Mouse (Mus musculus): ENCODE measurements at regions not wholly inside any gene's neighbourhood (a gene's known extent, or its start where the extent isn't known, plus 50 kb on each side); places are given as distances from the start of the nearest gene placed in this dataset.

DNA sequence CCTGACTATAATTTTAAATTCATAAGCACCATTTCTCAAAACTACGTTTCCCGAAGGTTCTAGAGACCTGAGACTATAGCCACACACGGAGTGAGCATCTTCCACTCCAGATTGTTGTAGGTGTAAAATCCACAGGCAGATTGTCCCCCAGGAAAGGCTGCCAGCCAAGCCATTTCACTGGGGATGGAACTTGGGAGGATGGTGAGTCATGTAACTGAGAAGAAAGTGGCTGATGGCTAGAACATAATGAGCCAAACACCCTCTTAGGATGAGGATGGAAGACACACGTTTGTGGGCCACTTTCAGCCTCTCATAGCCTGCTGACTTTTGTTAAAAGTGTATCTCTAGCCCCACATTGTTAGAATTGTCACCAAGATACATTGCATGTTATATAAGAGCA lies 564.1 kb downstream of the Btbd3 start:
- no peak for DNase-seq (ENCODE audit: low read depth, low spot score)

DNA sequence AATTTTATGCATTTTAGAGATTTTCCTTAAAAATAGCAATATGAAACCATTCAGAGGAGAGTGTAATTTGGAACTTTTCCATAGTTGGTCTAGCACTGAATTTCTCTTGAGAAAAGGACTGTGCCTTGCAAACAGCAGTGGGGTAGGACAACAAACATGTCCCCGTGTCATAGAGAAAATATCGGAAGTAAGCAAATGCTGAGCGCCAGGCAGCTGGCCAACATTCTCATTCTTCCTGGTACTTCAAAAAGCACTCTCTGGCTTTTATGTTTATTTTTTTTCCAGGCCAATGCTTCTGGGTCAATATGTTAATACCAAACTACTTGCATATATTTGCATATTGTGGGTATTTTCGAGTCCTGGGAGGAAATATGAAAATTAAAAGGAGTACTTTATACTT lies 568.5 kb downstream of the Btbd3 start:
- no peak for DNase-seq (ENCODE audit: low read depth, low spot score)

DNA sequence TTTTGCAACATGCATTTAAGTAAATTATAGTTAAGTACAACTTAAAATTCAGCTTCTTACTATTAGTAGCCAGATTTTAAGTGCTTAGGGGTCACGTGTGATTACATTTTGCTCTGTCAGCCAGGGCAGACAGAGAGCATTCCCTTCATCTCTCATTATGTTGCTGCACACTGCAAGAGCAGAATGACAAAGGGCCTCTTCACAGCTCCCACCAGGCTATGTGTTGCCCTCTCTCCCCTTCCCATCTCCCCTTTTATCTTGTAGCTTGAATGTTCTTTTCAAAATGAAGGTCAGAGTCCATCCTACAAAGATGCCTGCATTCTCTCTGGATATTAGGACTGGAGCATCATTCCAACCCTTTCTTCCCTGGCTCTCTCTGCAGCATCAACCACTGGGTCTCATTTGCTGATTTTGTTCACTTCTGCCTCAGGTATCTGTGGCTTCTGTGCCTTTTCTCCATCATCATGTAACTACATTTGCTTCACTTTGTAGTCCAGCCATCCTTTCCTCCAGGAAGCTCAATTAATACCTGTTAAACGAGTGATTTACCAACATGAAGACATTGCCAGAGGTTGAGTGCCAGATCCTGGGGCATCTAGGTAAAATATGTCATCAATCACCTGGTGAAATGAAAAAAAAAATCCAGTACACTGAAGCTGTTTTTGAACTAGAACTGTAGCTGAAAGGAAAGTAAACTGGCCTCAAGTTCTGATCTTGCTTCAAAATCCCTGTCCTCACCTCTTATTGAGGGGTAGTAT lies 571.6 kb downstream of the Btbd3 start:
- no peak for DNase-seq (ENCODE audit: low read depth, low spot score)

GRCm38 (mm10) chr2:138838846-138839245 lies 582.5 kb downstream of the Btbd3 start:
- no peak for DNase-seq (ENCODE audit: low read depth, low spot score)

GRCm38 (mm10) chr2:138859121-138859520 lies 602.8 kb downstream of the Btbd3 start:
- no peak for DNase-seq (ENCODE audit: low read depth, low spot score)

DNA sequence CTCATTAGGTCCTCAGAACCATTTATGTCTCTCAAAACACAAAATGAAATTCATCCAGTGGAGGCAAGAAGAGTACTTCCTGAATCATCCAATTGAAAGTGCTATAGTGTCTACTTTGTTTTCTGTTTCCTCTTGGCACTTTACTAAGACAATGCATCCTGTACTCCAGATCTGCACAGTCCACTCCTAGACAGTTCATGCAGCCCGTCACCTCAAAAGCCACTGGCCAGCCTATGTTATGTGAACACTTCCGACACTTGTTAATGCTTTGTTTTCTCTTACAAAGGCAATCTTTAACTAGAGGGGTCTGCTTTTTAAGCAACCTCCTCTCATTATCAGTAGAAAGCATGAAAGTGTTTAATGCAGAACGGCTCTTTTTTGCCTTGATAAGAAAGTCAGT lies 597.1 kb upstream of the Sptlc3 start:
- DNase-seq (ENCODE audit: low read depth, low spot score): no peak

DNA sequence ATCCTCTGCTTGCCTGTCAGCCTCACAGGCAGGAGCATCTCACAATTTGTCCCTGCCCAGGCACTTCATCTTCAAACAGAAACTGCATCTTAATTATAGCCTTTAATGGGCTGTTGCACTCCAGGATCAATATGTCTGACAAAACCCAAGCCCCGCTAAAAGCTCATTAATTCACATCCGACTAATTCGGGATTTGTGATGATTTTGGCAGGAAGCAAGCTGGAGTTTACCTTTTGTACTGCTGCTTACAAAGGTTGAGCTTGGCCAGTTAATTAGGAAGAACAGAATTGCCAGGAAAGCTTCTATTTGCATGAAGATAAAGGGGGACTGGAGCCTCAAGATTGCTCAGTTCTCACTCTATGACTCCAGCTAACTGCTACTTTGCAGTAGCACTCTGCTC lies 596.6 kb upstream of the Sptlc3 start:
- DNase-seq (ENCODE audit: low read depth, low spot score): no peak

DNA sequence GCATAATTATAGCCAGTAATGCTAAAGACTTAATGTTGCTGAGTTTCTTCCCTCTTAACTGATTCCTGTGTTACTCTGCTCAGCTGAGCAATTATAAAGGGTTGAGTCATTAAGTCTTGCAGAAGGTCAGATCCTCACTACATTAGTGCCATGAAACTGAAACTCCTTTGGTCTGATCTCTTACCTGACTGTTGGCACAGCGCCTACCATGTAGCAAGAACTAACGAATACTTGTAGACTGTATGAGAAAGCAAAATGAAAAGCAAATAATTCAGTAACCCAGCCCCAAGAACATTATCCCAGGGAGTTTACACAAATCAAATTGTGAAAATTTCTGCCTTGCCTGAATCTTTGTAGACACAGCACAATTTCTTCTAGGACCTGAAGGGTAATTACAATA lies 556.5 kb upstream of the Sptlc3 start:
- DNase-seq (ENCODE audit: low read depth, low spot score): no peak

DNA sequence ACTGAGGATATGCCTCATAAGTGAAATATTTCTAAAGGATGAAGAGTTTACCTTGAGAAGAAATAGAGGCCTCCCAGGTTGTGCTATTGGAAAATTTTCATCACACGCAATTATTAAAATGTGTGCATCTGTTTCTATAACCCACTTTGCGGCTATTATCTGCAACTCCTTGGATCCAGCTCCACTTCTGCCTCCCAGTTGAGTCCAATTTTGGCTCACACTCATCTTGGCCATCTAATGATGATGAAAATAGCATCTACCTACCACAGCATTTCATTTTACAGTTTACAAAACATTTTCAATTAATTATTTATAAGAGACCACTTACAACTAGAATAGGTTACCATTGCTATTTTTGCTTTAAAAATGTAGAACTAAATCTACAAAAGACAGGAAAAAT lies 554.3 kb upstream of the Sptlc3 start:
- no peak for DNase-seq (ENCODE audit: low read depth, low spot score)

GRCm38 (mm10) chr2:138966110-138966790 lies 527.5 kb upstream of the Sptlc3 start:
- no peak for DNase-seq (ENCODE audit: low read depth, low spot score)

GRCm38 (mm10) chr2:138974548-138974947 lies 519.2 kb upstream of the Sptlc3 start:
- DNase-seq (ENCODE audit: low read depth, low spot score): no peak

- DNase-seq (ENCODE audit: low read depth, low spot score): no peak
Measured at GRCm38 (mm10) chr2:138990031-138990430, 503.7 kb upstream of the Sptlc3 start.

- no peak for DNase-seq (ENCODE audit: low read depth, low spot score)
Measured at GRCm38 (mm10) chr2:139032105-139032812, 461.5 kb upstream of the Sptlc3 start.

DNA sequence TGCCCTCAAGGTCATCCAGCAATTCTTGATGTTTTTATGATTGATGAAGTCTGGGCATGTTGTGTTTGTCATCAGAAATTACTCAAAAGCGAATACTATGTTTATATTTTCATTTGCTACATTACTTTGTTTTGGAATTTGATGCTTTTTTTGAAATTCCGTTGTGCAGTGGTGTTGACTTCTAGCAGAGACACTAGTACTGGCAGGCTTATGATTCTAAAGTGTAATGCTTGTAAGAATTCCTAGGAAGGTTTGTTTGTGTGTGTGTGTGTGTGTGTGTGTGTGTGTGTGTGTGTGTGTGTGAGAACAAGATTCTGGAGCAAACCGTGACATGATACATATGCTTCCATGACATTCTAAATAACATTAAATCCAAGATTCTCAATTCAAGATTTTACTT lies 458.9 kb upstream of the Sptlc3 start:
- no peak for DNase-seq (ENCODE audit: low read depth, low spot score)

DNA sequence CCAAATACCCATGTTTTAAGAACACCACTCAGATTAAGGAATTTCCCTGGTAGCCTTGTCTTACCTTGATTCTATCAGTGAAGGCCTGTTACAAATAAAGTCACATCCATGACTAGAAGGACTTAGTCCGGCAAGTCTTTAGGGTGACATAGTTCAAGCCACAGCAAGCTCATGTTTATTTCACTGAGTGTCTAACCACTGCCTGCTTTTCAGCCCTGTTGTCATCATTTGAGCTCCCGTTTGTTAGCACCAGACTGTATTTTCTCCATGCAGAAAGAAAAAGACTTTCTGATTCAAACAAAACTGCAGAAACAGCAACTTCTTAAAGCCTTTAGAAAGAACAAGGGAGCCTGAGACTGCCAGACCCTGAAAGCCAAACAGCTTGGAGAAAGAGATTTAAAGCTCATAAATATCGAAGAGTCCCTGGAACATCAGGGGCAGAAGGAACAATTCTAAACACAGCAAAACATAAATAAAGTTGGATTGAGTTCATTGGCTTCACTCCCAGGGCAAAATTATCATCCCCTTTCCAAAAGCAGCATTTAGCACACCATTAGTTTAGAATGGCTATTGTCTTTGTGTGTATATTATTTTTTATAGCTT lies 451.9 kb upstream of the Sptlc3 start:
- DNase-seq (ENCODE audit: low read depth, low spot score): no peak

- DNase-seq (ENCODE audit: low read depth, low spot score): no peak
Measured at GRCm38 (mm10) chr2:139044684-139045083, 449.0 kb upstream of the Sptlc3 start.

DNA sequence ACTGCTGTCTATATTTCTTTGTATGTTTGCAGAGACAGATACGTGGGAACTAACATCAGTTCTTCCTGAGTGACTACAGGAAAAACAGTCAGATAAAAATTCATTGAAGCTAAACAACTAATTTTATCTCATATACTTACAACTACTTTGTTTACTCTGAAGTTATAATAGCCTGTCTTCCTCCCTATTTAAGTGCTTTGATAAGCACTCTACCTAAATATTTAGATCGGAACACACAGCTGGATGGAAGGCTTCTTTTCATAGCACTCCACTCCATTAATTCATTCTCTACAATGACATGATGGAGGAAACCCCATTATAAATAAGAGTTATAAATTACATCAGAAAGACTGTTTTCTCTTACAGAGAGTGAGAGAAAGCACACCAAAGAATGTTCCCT lies 438.5 kb upstream of the Sptlc3 start:
- no peak for DNase-seq (ENCODE audit: low read depth, low spot score)

GRCm38 (mm10) chr2:139069276-139069961 lies 424.3 kb upstream of the Sptlc3 start:
- no peak for DNase-seq (ENCODE audit: low read depth, low spot score)

GRCm38 (mm10) chr2:139071690-139072089 lies 422.0 kb upstream of the Sptlc3 start:
- no peak for DNase-seq (ENCODE audit: low read depth, low spot score)

DNA sequence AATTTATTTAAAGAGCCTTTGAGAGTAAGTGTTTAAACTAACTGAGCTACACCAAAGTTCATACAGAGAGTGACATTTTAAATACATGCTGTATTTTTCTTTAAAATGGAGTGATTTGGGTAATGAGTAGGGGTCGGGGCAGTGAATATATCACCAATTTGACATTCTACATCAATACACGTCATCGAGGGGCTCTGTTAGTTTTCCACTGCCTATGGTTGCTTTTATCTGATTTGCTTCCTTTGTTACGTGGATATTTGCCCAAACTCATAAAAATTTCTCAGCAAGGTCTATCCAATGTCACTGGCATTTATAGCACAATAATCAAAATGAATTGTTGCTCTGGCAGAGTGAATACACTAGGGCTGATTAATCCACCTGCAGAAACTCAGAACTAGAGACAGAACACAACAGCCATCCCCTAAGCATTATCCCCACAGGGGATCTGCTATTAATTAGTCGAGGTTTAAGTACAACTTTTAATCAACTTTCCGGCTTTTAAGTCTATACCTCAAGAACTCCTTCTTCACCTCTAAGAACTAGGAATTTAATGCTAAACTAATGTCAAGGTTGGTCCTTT lies 400.1 kb upstream of the Sptlc3 start:
- DNase-seq (ENCODE audit: low read depth, low spot score): no peak

- DNase-seq (ENCODE audit: low read depth, low spot score): no peak
Measured at GRCm38 (mm10) chr2:139111669-139112068, 382.0 kb upstream of the Sptlc3 start.
